Mouse (Mus musculus): Measurements from ENCODE around the gene Hscb. TPM values are rescaled to one million over a fixed set of nuclear protein-coding genes. Genes with fewer than 3 reads are reported as not detected.

Gene Hscb
- total and polyA plus RNA-seq, 3 experiments: 29.0 to 29.4 TPM; not detected in 1

GRCm38 (mm10) chr5:110779998-110780760 is 59.4 kb downstream of the Hscb start, which contains the start of gene Pus1 (continued):
- TF ChIP-seq USF2 (IDR thresholded peaks at IDR 0.05; ENCODE audit: borderline replicate concordance in 1 of 2, insufficient read depth in 1 of 2, low read depth in 1 of 2, low read length in 2 of 2) (peak in 1 of 2 experiments; percentile 54; a peak in 1 of 4 replicates), ZC3H11A (IDR thresholded peaks at IDR 0.05; ENCODE audit: low read depth, low read length) (no peak), MYB (IDR thresholded peaks at IDR 0.05; ENCODE audit: low read depth, low read length) (no peak), SIN3A (IDR thresholded peaks at IDR 0.05; ENCODE audit: low read length) (peak; percentile 98), GATA1 (IDR thresholded peaks at IDR 0.05; ENCODE audit: low read depth, low read length) (no peak), TCF12 (IDR thresholded peaks at IDR 0.05; ENCODE audit: low read depth, low read length) (peak; percentile 68), MAX (IDR thresholded peaks at IDR 0.05; ENCODE audit: low read length) (peak; percentile 99), SMC3 (IDR thresholded peaks at IDR 0.05; ENCODE audit: low read depth, low read length) (0 out of 2 replicates have a peak, but pooled peaks have one; percentile 9), ETS1 (IDR thresholded peaks at IDR 0.05; ENCODE audit: low read depth, low read length) (peak; percentile 62; the same call in 1 of the 2 replicates)

GRCm38 (mm10) chr5:110779276-110779997 is 60.1 kb downstream of the Hscb start:
- TF ChIP-seq NELFE (IDR thresholded peaks at IDR 0.05; ENCODE audit: low read depth, low read length) (no peak), CHD2 (IDR thresholded peaks at IDR 0.05; ENCODE audit: low read length) (no peak), CHD1 (IDR thresholded peaks at IDR 0.05; ENCODE audit: low read depth, low read length) (no peak), BHLHE40 (IDR thresholded peaks at IDR 0.05; ENCODE audit: borderline replicate concordance, low read depth, low read length) (no peak), MEF2A (IDR thresholded peaks at IDR 0.05; ENCODE audit: extremely low read depth, insufficient replicate concordance, low read depth, low read length, poor library complexity, severe bottlenecking) (no peak), EP300 (IDR thresholded peaks at IDR 0.05; ENCODE audit: low read depth in 1 of 2, low read length in 2 of 2) (no peak), RCOR1 (IDR thresholded peaks at IDR 0.05; ENCODE audit: low read depth, low read length) (no peak), ZNF384 (IDR thresholded peaks at IDR 0.05; ENCODE audit: low read depth, low read length) (peak; percentile 73)
- Histone ChIP-seq H3K27ac (ENCODE audit: control insufficient read depth, low read depth, low read length) (no peak overlapping the region; the same call in 1 of the 2 replicates), H3K27me3 (ENCODE audit: control insufficient read depth in 1 of 2, insufficient read depth in 2 of 2, low read length in 2 of 2) (no peaks in the 10 kb centered on the region), H3K9ac (ENCODE audit: control insufficient read depth, low read depth, low read length, poor library complexity, severe bottlenecking) (peak overlapping the region; percentile 94), H3K4me1 (ENCODE audit: control insufficient read depth in 1 of 2, insufficient read depth in 2 of 2, low read length in 2 of 2) (peaks cover 2 to 16% of the 10 kb centered on the region in 2 experiments; a peak in 3 of 4 replicates), H3K36me3 (ENCODE audit: control insufficient read depth in 1 of 2, insufficient read depth in 2 of 2, low read length in 2 of 2) (peaks cover 6 to 9% of the 10 kb centered on the region in 2 experiments), H3K4me3 (ENCODE audit: control insufficient read depth in 1 of 2, insufficient read depth in 1 of 2, low read depth in 2 of 2, low read length in 2 of 2) (peak overlapping the region; percentile 96 to 100), H3K79me2 (ENCODE audit: control insufficient read depth, insufficient read depth, low read length, poor library complexity) (peaks cover 47% of the 10 kb centered on the region), H3K9me3 (replicated peaks; ENCODE audit: insufficient read depth, low read length) (no peaks in the 10 kb centered on the region)
- no peak for DNase-seq (ENCODE audit: low read depth, low spot score)

Other genes with a start within 250 kb of the Hscb start
- 67.2 and 72.8 TPM in 2 replicates for gene Noc4l, start 186.4 kb downstream of the Hscb start, total RNA-seq (2012; rRNA removed)
- gene Noc4l, start 186.4 kb downstream of the Hscb start, polyA plus RNA-seq (2012; ENCODE audit: insufficient read depth in 1 of 2, insufficient read length in 2 of 2, low read depth in 1 of 2, low replicate concordance in 2 of 2, missing spikeins in 1 of 2): 100 to 1,000 TPM in 1 of 2 experiments, not detected in 1; 181 TPM
- gene Ddx51, start 186.3 kb downstream of the Hscb start, total RNA-seq (2012; rRNA removed): 11.6 and 16.3 TPM in 2 replicates
- 100 to 1,000 TPM in 1 of 2 experiments, 10 to 100 TPM in 1; 52.9 to 285 TPM for gene Ddx51, start 186.3 kb downstream of the Hscb start, polyA plus RNA-seq (2012; ENCODE audit: insufficient read depth in 1 of 2, insufficient read length in 2 of 2, low read depth in 1 of 2, low replicate concordance in 2 of 2, missing spikeins in 1 of 2)
- 21.5 and 27.1 TPM in 2 replicates for gene Ep400, start 69.1 kb downstream of the Hscb start, total RNA-seq (2012; rRNA removed)
- gene Ep400, start 69.1 kb downstream of the Hscb start, polyA plus RNA-seq (2012; ENCODE audit: insufficient read depth in 1 of 2, insufficient read length in 2 of 2, low read depth in 1 of 2, low replicate concordance in 2 of 2, missing spikeins in 1 of 2): 10 to 100 TPM; 27.2 to 96.8 TPM
- 97.6 and 107 TPM in 2 replicates for gene Pus1, start 59.1 kb downstream of the Hscb start, total RNA-seq (2012; rRNA removed)
- gene Pus1, start 59.1 kb downstream of the Hscb start, polyA plus RNA-seq (2012; ENCODE audit: insufficient read depth in 1 of 2, insufficient read length in 2 of 2, low read depth in 1 of 2, low replicate concordance in 2 of 2, missing spikeins in 1 of 2): 100 to 1,000 TPM; 117 to 248 TPM
- 4.9 and 5.2 TPM in 2 replicates for gene Ulk1, start 29.7 kb downstream of the Hscb start, total RNA-seq (2012; rRNA removed)
- gene Ulk1, start 29.7 kb downstream of the Hscb start, polyA plus RNA-seq (2012; ENCODE audit: insufficient read depth in 1 of 2, insufficient read length in 2 of 2, low read depth in 1 of 2, low replicate concordance in 2 of 2, missing spikeins in 1 of 2): 10 to 100 TPM in 1 of 2 experiments, not detected in 1; 23.0 TPM
- gene Chek2, start 202 bp upstream of the Hscb start, total RNA-seq (2012; rRNA removed): 22.2 and 23.9 TPM in 2 replicates
- gene Chek2, start 202 bp upstream of the Hscb start, polyA plus RNA-seq (2012; ENCODE audit: insufficient read depth in 1 of 2, insufficient read length in 2 of 2, low read depth in 1 of 2, low replicate concordance in 2 of 2, missing spikeins in 1 of 2): 10 to 100 TPM in 1 of 2 experiments, not detected in 1; 24.1 TPM
- gene Ttc28, start 40.0 kb upstream of the Hscb start, total RNA-seq (2012; rRNA removed): 1.1 and 1.2 TPM in 2 replicates
- gene Ttc28, start 40.0 kb upstream of the Hscb start, polyA plus RNA-seq (2012; ENCODE audit: insufficient read depth in 1 of 2, insufficient read length in 2 of 2, low read depth in 1 of 2, low replicate concordance in 2 of 2, missing spikeins in 1 of 2): 1 to 10 TPM in 1 of 2 experiments, not detected in 1; 1.8 TPM

All from MEL (cell line).